Mouse (Mus musculus): ENCODE results near the gene Tab1. TPM values are rescaled to one million over a fixed set of nuclear protein-coding genes. Genes with fewer than 3 reads are reported as not detected.

The Tab1 gene
- polyA plus RNA-seq, 1 experiment, result 2.2 TPM

DNA sequence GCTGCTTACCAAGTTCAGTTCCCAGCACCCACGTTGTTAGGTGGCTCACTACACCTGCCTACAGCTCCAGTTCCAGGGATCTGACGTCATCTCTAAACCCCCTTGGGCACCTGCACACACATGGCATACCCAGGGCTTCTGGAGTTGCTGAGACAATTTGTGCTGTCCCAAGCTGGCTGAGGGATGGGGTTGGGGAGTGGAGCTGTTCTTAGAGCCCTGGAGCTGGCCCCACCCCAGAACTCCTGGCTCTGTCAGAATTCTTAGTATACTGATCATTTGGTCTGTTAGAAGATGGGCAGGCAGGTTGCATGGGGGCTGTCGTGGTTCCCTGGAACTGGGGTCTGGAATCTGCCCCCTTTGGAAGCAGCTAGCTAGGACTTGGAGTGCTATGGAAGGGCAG, 32.7 kb upstream of the Tab1 start:
- Histone ChIP-seq H3K27me3 (ENCODE audit: control insufficient read depth) (no peaks in the 10 kb centered on the region), H3K4me1 (ENCODE audit: control insufficient read depth) (peaks cover 84% of the 10 kb centered on the region), H3K9me3 (ENCODE audit: control insufficient read depth, low read length) (no peaks in the 10 kb centered on the region), H3K36me3 (ENCODE audit: control insufficient read depth) (no peaks in the 10 kb centered on the region; the same call in 1 of the 2 replicates), H3K4me3 (replicated peaks) (no peak overlapping the region)
- TF ChIP-seq TAL1 (IDR thresholded peaks at IDR 0.05; ENCODE audit: low read length) (no peak), GATA1 (IDR thresholded peaks at IDR 0.05; ENCODE audit: low read length) (no peak)

DNA sequence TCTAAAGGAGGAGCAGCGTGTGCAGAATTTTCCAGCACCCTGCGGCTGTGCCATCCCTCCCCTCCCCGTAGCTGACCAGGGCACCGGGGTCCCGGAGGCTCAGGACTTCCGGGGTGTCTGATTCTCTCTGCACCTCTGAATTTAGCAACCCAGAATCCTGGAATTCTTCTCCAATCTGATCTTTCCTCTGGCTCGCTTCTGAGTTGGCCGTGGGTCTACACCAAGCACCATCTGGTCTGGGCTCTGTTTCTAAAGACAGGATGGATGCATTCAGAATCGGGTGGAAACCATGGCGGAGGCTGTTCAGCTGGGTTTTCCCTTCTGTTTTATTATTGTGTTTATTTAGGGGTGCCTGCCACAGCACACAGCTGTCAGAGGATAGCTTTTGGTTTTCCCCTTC, 32.1 kb upstream of the Tab1 start:
- H3K4me1 ChIP-seq (ENCODE audit: control insufficient read depth), result peaks cover 86% of the 10 kb centered on the region
- no peaks in the 10 kb centered on the region for H3K27me3 ChIP-seq (ENCODE audit: control insufficient read depth)
- H3K36me3 ChIP-seq (ENCODE audit: control insufficient read depth), result no peaks in the 10 kb centered on the region
- TF ChIP-seq TAL1 (IDR thresholded peaks at IDR 0.05; ENCODE audit: low read length) (no peak), GATA1 (IDR thresholded peaks at IDR 0.05; ENCODE audit: low read length) (no peak)
- no peaks in the 10 kb centered on the region for H3K9me3 ChIP-seq (ENCODE audit: control insufficient read depth, low read length)
- no peak overlapping the region for H3K4me3 ChIP-seq (replicated peaks)

DNA sequence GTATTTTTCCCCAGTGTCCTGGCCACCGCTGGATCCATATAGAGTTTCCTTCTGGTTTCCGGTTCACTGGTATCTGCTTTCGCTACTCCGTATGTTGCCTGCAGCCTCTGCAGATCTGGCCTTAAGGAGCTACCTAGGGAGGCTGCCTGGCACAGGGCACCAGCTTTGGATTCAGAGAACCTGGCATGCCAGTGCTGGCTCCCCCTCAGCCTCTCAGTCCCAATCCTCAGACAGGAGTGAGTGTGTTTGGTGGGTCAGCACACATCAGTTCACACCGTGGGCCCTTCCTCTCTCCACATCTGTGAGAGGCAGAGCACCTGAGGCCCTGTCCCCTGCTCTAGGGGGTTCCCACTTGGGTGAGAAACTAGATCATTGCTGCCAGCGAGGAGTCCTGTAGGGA, 31.4 kb upstream of the Tab1 start:
- Histone ChIP-seq H3K4me3 (replicated peaks) (no peak overlapping the region), H3K4me1 (ENCODE audit: control insufficient read depth) (peaks cover 81% of the 10 kb centered on the region), H3K27me3 (ENCODE audit: control insufficient read depth) (no peaks in the 10 kb centered on the region), H3K9me3 (ENCODE audit: control insufficient read depth, low read length) (no peaks in the 10 kb centered on the region; the same call in 1 of the 2 replicates), H3K36me3 (ENCODE audit: control insufficient read depth) (no peaks in the 10 kb centered on the region; the same call in 1 of the 2 replicates)
- TF ChIP-seq TAL1 (IDR thresholded peaks at IDR 0.05; ENCODE audit: low read length) (no peak), GATA1 (IDR thresholded peaks at IDR 0.05; ENCODE audit: low read length) (no peak)

DNA sequence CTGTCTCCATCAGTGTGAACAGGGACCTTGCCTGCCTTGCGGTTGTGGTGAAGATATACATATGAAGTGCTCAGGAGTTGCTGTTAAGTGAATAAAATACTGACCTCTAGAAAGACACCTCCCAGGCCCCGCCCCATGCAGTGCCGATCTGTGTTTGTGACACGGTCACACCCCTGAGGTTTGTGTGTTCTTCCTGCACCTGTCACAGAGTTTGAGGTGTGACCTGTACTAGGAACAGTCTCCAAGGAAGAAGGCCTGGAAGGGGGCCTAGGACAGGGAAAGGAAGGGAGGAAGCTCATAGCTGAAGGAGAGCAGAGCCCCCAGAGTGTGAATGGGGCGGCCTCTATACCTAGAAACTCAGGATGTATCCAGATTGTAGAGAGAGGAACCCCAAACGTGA, 30.4 kb upstream of the Tab1 start:
- Histone ChIP-seq H3K27me3 (ENCODE audit: control insufficient read depth) (no peaks in the 10 kb centered on the region), H3K36me3 (ENCODE audit: control insufficient read depth) (no peaks in the 10 kb centered on the region; the same call in 1 of the 2 replicates), H3K9me3 (ENCODE audit: control insufficient read depth, low read length) (no peaks in the 10 kb centered on the region; the same call in 1 of the 2 replicates), H3K4me1 (ENCODE audit: control insufficient read depth) (peaks cover 72% of the 10 kb centered on the region), H3K4me3 (replicated peaks) (no peak overlapping the region)
- TF ChIP-seq TAL1 (IDR thresholded peaks at IDR 0.05; ENCODE audit: low read length), result no peak
- no peak for TF ChIP-seq GATA1 (IDR thresholded peaks at IDR 0.05; ENCODE audit: low read length)

DNA sequence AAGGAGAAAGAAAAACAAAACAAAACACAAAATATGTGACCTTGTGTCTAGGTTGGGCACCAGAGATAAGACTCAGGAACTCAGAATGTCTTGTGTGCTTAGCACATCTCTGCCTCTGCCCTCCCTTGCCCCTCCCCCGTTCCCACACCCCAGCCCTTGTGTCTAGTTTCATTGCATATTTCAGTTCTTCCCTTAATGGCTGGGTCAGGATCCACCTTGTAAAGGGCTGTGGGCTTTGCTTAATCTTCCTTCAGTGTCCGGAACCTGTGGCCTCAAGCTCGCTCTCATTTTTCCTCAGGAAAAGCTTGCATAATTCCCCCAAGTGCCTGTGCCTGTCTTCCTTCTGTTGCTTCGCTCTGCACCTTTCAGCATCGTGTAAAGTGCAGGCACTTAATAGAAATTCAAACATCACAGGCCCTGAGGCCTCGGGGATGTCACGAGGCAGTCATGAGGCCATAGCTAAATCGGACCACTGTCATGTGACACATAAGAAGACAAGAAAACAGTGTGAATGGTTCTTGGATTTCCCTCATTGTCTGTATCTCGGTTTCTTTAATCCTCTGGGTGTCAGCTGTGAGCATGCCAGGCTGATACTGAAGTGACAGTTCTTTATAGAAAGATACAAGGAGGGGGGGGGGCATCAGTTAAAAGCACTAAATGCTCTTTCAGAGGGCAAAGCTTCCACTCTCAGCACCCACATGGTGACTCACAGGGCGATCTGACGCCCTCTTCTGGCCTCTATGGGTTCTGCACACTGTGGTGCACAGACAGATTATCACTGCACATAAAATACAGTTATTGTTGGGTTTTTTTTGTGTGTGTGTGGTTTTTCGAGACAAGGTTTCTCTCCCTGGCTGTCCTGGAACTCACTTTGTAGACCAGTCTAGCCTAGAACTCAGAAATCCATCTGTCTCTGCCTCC, 27.2 kb upstream of the Tab1 start:
- Histone ChIP-seq H3K27me3 (ENCODE audit: control insufficient read depth) (no peaks in the 10 kb centered on the region), H3K4me1 (ENCODE audit: control insufficient read depth) (peaks cover 39% of the 10 kb centered on the region), H3K9me3 (ENCODE audit: control insufficient read depth, low read length) (no peaks in the 10 kb centered on the region; the same call in 1 of the 2 replicates), H3K36me3 (ENCODE audit: control insufficient read depth) (peaks cover 4% of the 10 kb centered on the region), H3K4me3 (replicated peaks) (no peak overlapping the region)
- TF ChIP-seq TAL1 (IDR thresholded peaks at IDR 0.05; ENCODE audit: low read length) (no peak), GATA1 (IDR thresholded peaks at IDR 0.05; ENCODE audit: low read length) (no peak)

DNA sequence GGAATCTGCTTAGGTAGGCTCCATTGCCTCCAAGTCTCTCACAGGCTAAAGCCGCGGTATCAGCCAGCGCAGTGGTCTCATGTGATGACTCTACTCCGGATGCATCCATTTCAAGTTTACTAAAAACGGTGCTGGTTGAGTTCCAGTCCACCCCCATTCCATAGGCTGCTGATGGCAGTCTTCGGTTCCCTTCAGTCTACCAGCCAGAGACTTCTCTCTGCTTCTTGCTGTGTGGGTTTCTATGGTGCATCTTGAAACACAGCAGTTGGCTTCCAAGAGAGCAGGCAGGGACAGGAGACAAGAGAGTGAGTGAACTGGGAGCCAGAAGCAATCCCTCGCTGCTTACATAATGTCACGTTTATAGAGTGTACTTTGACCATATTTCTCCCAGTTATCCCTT, 25.8 kb upstream of the Tab1 start:
- H3K36me3 ChIP-seq (ENCODE audit: control insufficient read depth), result peaks cover 9% of the 10 kb centered on the region
- H3K27me3 ChIP-seq (ENCODE audit: control insufficient read depth), result no peaks in the 10 kb centered on the region
- H3K9me3 ChIP-seq (ENCODE audit: control insufficient read depth, low read length), result no peaks in the 10 kb centered on the region; the same call in 1 of the 2 replicates
- TF ChIP-seq GATA1 (IDR thresholded peaks at IDR 0.05; ENCODE audit: low read length), result no peak
- H3K4me3 ChIP-seq (replicated peaks), result no peak overlapping the region
- H3K4me1 ChIP-seq (ENCODE audit: control insufficient read depth), result peaks cover 30% of the 10 kb centered on the region

DNA sequence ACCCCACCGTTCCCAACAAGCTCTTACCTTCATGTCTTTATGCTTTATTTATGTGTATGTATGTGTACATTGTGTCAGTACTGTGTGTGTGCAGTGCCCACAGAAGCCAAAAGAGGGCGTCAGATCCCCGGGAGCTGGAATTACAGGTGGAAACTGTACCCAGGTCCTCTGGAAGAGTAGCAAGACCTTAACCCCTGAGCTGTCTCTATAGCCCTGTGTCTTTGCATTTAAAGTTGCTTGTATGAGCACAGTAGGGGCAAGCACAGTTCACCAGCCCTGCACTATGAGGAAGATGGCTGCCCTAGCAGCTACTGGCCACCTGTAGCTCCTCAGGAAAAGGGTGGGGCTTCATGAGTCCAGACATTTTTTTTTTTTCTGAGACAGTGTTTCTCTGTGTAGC, 25.4 kb upstream of the Tab1 start:
- peaks cover 28% of the 10 kb centered on the region for H3K4me1 ChIP-seq (ENCODE audit: control insufficient read depth)
- no peaks in the 10 kb centered on the region; the same call in 1 of the 2 replicates for H3K9me3 ChIP-seq (ENCODE audit: control insufficient read depth, low read length)
- H3K4me3 ChIP-seq (replicated peaks), result no peak overlapping the region
- H3K27me3 ChIP-seq (ENCODE audit: control insufficient read depth), result no peaks in the 10 kb centered on the region
- peaks cover 11% of the 10 kb centered on the region for H3K36me3 ChIP-seq (ENCODE audit: control insufficient read depth)
- TF ChIP-seq TAL1 (IDR thresholded peaks at IDR 0.05; ENCODE audit: low read length) (no peak), GATA1 (IDR thresholded peaks at IDR 0.05; ENCODE audit: low read length) (no peak)

DNA sequence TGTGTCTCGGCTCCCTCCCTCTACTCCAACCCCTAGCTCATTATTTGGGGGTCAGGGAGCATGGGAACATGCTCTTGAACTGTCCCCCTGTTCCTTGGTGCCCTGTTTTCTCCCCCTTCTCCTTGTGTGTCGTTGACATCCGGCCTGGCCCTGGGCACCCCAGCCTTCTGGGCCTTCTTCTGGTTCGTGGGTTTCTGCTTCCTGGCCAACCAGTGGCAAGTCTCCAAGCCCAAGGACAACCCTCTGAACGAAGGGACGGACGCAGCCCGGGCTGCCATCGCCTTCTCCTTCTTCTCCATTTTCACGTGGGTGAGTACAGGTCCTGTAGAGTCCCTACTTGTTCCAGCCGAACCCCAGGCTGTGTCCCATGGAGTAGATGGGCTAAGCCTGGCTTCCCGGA, 21.5 kb upstream of the Tab1 start:
- H3K4me3 ChIP-seq (replicated peaks), result no peak overlapping the region
- H3K36me3 ChIP-seq (ENCODE audit: control insufficient read depth), result peaks cover 17% of the 10 kb centered on the region
- peaks cover 21% of the 10 kb centered on the region for H3K4me1 ChIP-seq (ENCODE audit: control insufficient read depth)

DNA sequence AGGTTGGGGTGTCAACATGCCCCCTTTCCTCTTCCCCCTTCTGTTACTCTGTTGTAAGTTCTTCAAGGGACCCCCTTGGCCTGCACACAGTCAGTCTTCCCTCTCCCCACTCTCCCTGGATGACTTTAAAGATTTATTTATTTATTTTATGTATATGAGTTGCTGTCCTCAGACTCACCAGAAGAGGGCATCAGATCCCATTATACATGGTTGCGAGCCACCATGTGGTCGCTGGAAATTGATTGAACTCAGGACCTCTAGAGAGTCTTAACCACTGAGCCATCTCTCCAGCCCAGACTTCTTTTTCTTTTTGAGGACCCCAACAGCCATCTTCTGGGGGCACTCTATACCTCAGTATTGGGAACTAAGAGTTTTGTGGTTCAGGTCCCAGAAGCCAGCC, 20.4 kb upstream of the Tab1 start:
- peaks cover 17% of the 10 kb centered on the region for H3K36me3 ChIP-seq (ENCODE audit: control insufficient read depth)
- H3K9me3 ChIP-seq (ENCODE audit: control insufficient read depth, low read length), result no peaks in the 10 kb centered on the region
- peaks cover 32% of the 10 kb centered on the region for H3K4me1 ChIP-seq (ENCODE audit: control insufficient read depth)
- H3K4me3 ChIP-seq (replicated peaks), result no peak overlapping the region
- TF ChIP-seq TAL1 (IDR thresholded peaks at IDR 0.05; ENCODE audit: low read length) (no peak), GATA1 (IDR thresholded peaks at IDR 0.05; ENCODE audit: low read length) (no peak)
- no peaks in the 10 kb centered on the region for H3K27me3 ChIP-seq (ENCODE audit: control insufficient read depth)

More for the DNA sequence above, 21.5 kb upstream of the Tab1 start:
- Histone ChIP-seq H3K9me3 (ENCODE audit: control insufficient read depth, low read length) (no peaks in the 10 kb centered on the region), H3K27me3 (ENCODE audit: control insufficient read depth) (no peaks in the 10 kb centered on the region)
- TF ChIP-seq TAL1 (IDR thresholded peaks at IDR 0.05; ENCODE audit: low read length), result no peak
